Mouse (Mus musculus) small intestine, adult 10 weeks (tissue): ENCODE results near the gene Vps35. TPM values are rescaled to one million over a fixed set of nuclear protein-coding genes. Genes with fewer than 3 reads are reported as not detected.

Experiments used
- polyA plus RNA-seq: library from polyadenylated mRNA; stranded (reverse); fragments of 350-450 nt; fragmentation: Illumina TruSeq; extraction: RNeasy Lipid Tissue Mini Kit (QIAGEN cat#74804); gene quantifications from one replicate; pipeline ENCODE4 v1.2.3, GENCODE M21; 2014; ENCODE audit warnings: low replicate concordance

Vps35 gene
- 304 TPM for polyA plus RNA-seq

GRCm38 (mm10) chr8:85299434-85300077 lies at the start of gene Vps35, which contains the start of gene Orc6:
TSS of gene Vps35 (minus strand) at chr8:85299802.
TSS of gene Orc6 (plus strand) at chr8:85299632.

GRCm38 (mm10) chr8:85225688-85226087 lies 73.9 kb downstream of the Vps35 start, which contains the start of gene Olfr371:
TSS of gene Olfr371 (plus strand) at chr8:85225988.

Other genes starting within 250 kb of the Vps35 start
- gene Fbxw9, start 239.7 kb downstream of the Vps35 start, polyA plus RNA-seq, result 1.4 TPM
- not detected for gene Gm5741, start 231.8 kb downstream of the Vps35 start, polyA plus RNA-seq
- gene Dhps, start 228.0 kb downstream of the Vps35 start, polyA plus RNA-seq, result 17.0 TPM
- gene Wdr83os, start 219.1 kb downstream of the Vps35 start, polyA plus RNA-seq, result 3.7 TPM
- 2.0 TPM for gene Wdr83, start 218.5 kb downstream of the Vps35 start, polyA plus RNA-seq
- gene Man2b1, start 216.5 kb downstream of the Vps35 start, polyA plus RNA-seq, result 3.0 TPM
- 3.0 TPM for gene Zfp791, start 176.7 kb downstream of the Vps35 start, polyA plus RNA-seq
- not detected for gene Cks1brt, start 147.9 kb downstream of the Vps35 start, polyA plus RNA-seq
- gene Olfr371, start 73.8 kb downstream of the Vps35 start, polyA plus RNA-seq, result not detected
- gene Orc6, start 170 bp downstream of the Vps35 start, polyA plus RNA-seq, result 45.0 TPM
- gene Mylk3, start 86.5 kb upstream of the Vps35 start, polyA plus RNA-seq, result 2.0 TPM
- gene 4921524J17Rik, start 133.0 kb upstream of the Vps35 start, polyA plus RNA-seq, result 28.9 TPM
- 4.1 TPM for gene Gpt2, start 192.8 kb upstream of the Vps35 start, polyA plus RNA-seq